Mouse (Mus musculus) megakaryocyte, embryonic 14.5 days (primary cell): ENCODE data around the gene Gm42688.

Source experiments
- FLI1 ChIP-seq: IDR thresholded peaks from 2 replicates; pipeline ENCODE4 v1.6.1; 2012; ENCODE audit warnings: low read length, inconsistent platforms, mixed read lengths
- GATA1 ChIP-seq: IDR thresholded peaks from 3 replicates; pipeline ENCODE4 v1.6.1; 2012; ENCODE audit warnings: mixed read lengths, low read length, inconsistent platforms, borderline replicate concordance

- TF ChIP-seq GATA1 (no peak), FLI1 (no peak)
These were observed 54.3 kb downstream of the Gm42688 start for GRCm38 (mm10) chr6:83155552-83156238.
